Mouse (Mus musculus): ENCODE measurements around the gene Ptbp1. TPM values are rescaled to one million over a fixed set of nuclear protein-coding genes. Genes with fewer than 3 reads are reported as not detected.

The Ptbp1 gene
- 17.4 and 20.4 TPM in 2 replicates for polyA plus RNA-seq (2021; fragmentation: Nextera tagmentation)
- long read RNA-seq, experiment 1, transcript Ptbp1-216 (14 exons, 3,110 nt) = minor isoform, 5 of 22 reads
- long read RNA-seq, experiment 1, transcript Ptbp1-206 (13 exons, 3,169 nt) = major isoform, 6 of 22 reads
- long read RNA-seq, experiment 1, partial matches to known transcripts = 6 of 22 reads
- long read RNA-seq, experiment 1, other reads (novel, unspliced or antisense) = 3 of 22 reads
- long read RNA-seq, experiment 2, transcript Ptbp1-206 (13 exons, 3,169 nt) = major isoform, 34 of 88 reads
- long read RNA-seq, experiment 2, transcript Ptbp1-216 (14 exons, 3,110 nt) = minor isoform, 20 of 88 reads
- long read RNA-seq, experiment 2, partial matches to known transcripts = 6 of 88 reads
- long read RNA-seq, experiment 2, other reads (novel, unspliced or antisense) = 26 of 88 reads

DNA sequence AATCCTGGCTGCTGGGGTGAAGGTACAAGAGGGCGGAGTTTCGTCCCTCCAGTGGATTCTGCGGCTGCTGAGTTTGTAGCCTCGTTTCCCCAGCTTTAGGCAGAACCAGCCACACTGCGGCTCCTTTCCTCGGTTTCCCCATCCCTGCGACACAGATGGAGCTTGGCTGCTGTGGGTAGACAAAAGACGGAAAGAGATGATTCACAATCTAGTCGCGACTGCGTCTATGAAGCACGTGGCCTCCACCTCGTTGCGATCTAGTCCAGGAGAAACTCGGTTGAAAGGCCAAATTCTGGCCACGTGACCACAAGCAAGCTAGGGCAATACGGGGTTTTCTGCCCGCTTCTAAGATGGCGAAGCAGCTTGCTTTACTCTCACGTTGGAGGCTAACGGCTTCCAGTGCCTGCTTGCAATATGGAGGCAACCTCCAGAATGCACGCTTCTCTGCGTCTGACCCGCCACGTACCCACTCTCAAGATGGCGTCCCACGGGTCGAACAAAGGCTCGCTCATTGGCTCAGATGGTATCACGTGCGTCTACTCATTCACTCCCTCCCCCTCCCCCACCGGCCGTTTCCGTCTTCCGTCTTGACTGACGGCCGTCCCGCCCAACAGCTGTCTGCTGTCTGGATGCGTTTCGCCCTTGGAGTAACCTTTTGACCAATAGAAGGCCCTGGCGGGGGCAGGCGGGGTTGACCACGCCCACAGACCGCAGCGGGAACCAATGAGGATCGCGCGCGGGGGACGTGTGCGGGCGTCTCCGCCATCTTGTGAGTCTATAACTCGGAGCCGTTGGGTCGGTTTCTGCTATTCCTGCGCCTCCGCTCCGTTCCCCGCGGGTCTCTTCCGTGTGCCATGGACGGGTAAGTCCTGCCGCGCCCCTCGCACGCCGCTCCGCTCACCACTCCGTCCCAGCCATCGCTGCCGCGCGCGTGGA is at the start of gene Ptbp1:
TSS of gene Ptbp1 (plus strand) at position 568 of the 936 bp plus-strand sequence.

DNA sequence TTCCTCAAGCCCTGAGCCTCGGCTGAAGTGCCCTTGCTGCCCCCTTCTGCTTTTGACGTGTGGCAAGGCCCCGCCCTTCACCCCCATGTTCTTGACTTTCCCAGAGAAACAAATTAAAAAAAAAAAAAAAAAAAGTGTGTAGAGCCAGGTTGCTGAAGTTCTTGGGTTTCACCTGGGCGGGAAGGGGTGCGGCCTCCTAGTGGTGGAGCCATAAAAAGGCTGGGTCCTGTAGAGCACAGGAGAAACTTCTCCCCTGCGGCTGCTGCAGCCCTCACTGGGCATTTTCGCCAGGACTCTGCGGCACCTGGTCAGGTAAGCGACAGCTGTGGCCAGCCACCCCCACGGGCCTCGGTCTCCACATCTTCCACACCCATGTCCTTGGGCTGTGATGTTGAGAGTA is 33.4 kb upstream of the Ptbp1 start, which contains the start of gene Misp:
TSS of gene Misp (plus strand) at position 208 of the 400 bp plus-strand sequence.

GRCm38 (mm10) chr10:79874290-79874862 is 20.1 kb downstream of the Ptbp1 start, which contains the start of the genes Prtn3 and Plppr3:
TSS of gene Prtn3 (plus strand) at chr10:79874476.
TSS of gene Plppr3 (minus strand) at chr10:79874634.

DNA sequence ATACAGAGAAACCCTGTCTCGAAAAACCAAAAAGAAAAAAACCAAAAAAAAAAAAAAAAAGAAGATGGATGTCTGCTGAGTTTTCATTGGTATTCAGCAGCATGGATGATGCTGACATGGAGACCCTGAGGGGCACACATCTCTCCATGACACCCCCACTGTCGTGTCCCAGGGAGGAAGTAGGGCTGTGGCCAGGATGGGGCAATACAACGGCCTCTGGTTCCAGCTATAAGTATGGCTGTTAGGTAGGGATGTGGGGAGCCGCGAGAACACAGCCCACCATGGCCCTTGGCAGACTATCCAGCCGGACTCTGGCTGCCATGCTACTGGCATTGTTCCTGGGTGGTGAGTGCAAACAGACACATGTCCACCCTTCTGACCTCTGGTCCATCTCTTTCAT is 31.8 kb downstream of the Ptbp1 start, which contains the start of gene Elane:
TSS of gene Elane (plus strand) at position 194 of the 400 bp plus-strand sequence.

DNA sequence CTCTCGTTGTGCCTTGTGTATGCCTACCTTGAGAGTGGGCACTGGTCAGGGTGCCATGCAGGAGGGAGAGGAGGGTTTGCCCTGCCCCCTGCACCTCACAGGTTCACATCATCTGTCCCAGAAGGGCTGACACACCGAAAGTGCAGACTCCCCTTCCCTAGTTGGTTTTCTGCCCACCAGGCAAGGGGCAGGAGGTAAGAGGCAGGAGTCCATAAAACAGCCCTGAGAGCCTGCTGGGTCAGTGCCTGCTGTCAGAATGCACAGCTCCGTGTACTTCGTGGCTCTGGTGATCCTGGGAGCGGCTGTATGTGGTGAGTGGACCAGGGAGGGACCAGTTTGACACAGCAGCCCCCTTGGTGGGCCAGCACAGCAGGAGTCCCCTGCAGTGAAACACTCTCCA is 36.4 kb downstream of the Ptbp1 start, which contains the start of gene Cfd:
TSS of gene Cfd (plus strand) at position 184 of the 400 bp plus-strand sequence.

DNA sequence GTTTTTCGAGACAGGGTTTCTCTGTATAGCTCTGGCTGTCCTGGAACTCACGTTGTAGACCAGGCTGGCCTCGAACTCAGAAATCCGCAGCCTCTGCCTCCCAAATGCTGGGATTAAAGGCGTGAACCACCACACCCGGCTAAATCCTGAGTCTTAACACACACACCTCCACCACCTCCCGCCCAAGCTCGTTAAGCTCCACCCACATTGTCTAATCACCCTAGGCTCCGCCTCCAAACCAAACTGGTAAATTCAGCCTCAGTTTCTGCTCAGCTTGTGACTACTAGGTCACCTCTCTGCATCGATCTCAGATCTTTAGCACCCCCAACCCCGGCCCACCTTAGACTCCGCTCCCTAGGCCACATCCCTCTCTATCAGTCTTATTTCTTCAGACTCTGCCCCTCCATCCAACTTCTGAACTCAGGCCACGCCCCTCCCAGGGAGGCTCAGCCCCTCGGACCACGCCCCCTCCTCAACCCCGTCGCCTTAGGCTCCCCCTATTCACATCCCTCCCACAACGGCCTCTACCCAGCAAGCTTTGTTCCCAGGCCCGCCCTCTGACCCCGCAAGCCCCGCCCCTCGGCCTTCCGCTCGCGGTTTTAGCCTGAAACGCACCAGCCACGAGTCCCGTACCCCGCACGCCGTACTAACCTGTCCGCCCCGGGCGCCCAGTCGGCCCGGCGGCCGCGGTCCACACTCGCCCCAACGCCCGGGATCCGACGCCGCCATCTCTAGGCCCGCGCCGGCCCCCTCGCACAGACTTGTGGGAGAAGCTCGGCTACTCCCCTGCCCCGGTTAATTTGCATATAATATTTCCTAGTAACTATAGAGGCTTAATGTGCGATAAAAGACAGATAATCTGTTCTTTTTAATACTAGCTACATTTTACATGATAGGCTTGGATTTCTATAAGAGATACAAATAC is 54.2 kb downstream of the Ptbp1 start, which contains the start of gene Med16:
TSS of gene Med16 (minus strand) at position 757 of the 925 bp plus-strand sequence.

GRCm38 (mm10) chr10:79910556-79910955 is 56.3 kb downstream of the Ptbp1 start, which contains the start of gene Gm26602:
TSS of gene Gm26602 (plus strand) at chr10:79910856.

Small RNA genes lying within 50 kb of the gene (microRNA-seq; reads per million reads assigned to microRNA genes)
- not detected for gene Mir6910

Other genes with a start within 250 kb of the Ptbp1 start
- gene C2cd4c, start 240.4 kb upstream of the Ptbp1 start, polyA plus RNA-seq (2021; fragmentation: Nextera tagmentation) = 0.78 and 0.80 TPM in 2 replicates
- gene Shc2, start 216.5 kb upstream of the Ptbp1 start, polyA plus RNA-seq (2021; fragmentation: Nextera tagmentation) = 2.2 and 2.3 TPM in 2 replicates
- 0.15 and 0.30 TPM in 2 replicates for gene Odf3l2, start 208.7 kb upstream of the Ptbp1 start, polyA plus RNA-seq (2021; fragmentation: Nextera tagmentation)
- gene Madcam1, start 189.9 kb upstream of the Ptbp1 start, polyA plus RNA-seq (2021; fragmentation: Nextera tagmentation) = not detected in 2 replicates
- gene Tpgs1, start 185.1 kb upstream of the Ptbp1 start, polyA plus RNA-seq (2021; fragmentation: Nextera tagmentation) = 151 and 171 TPM in 2 replicates
- gene Cdc34, start 172.2 kb upstream of the Ptbp1 start, polyA plus RNA-seq (2021; fragmentation: Nextera tagmentation) = 14.9 TPM in 2 replicates
- 0.60 and 4.2 TPM in 2 replicates for gene Gzmm, start 165.4 kb upstream of the Ptbp1 start, polyA plus RNA-seq (2021; fragmentation: Nextera tagmentation)
- 1,334 and 1,835 TPM in 2 replicates for gene Bsg, start 149.9 kb upstream of the Ptbp1 start, polyA plus RNA-seq (2021; fragmentation: Nextera tagmentation)
- 3.3 and 4.4 TPM in 2 replicates for gene Hcn2, start 137.8 kb upstream of the Ptbp1 start, polyA plus RNA-seq (2021; fragmentation: Nextera tagmentation)
- gene Polrmt, start 107.8 kb upstream of the Ptbp1 start, polyA plus RNA-seq (2021; fragmentation: Nextera tagmentation) = 15.8 and 20.0 TPM in 2 replicates
- gene Fgf22, start 99.4 kb upstream of the Ptbp1 start, polyA plus RNA-seq (2021; fragmentation: Nextera tagmentation) = 1.9 and 3.3 TPM in 2 replicates
- 7.6 and 10.5 TPM in 2 replicates for gene Rnf126, start 87.5 kb upstream of the Ptbp1 start, polyA plus RNA-seq (2021; fragmentation: Nextera tagmentation)
- gene Fstl3, start 77.2 kb upstream of the Ptbp1 start, polyA plus RNA-seq (2021; fragmentation: Nextera tagmentation) = 0.79 and 0.89 TPM in 2 replicates
- 1.3 and 1.7 TPM in 2 replicates for gene Prss57, start 63.5 kb upstream of the Ptbp1 start, polyA plus RNA-seq (2021; fragmentation: Nextera tagmentation)
- 67.9 and 93.7 TPM in 2 replicates for gene Palm, start 60.9 kb upstream of the Ptbp1 start, polyA plus RNA-seq (2021; fragmentation: Nextera tagmentation)
- 0.15 and 0.28 TPM in 2 replicates for gene Misp, start 33.4 kb upstream of the Ptbp1 start, polyA plus RNA-seq (2021; fragmentation: Nextera tagmentation)
- 4.5 and 6.4 TPM in 2 replicates for gene Prtn3, start 20.0 kb downstream of the Ptbp1 start, polyA plus RNA-seq (2021; fragmentation: Nextera tagmentation)
- gene Plppr3, start 20.2 kb downstream of the Ptbp1 start, polyA plus RNA-seq (2021; fragmentation: Nextera tagmentation) = 35.4 and 44.1 TPM in 2 replicates
- not detected in 2 replicates for gene Elane, start 31.8 kb downstream of the Ptbp1 start, polyA plus RNA-seq (2021; fragmentation: Nextera tagmentation)
- gene Cfd, start 36.4 kb downstream of the Ptbp1 start, polyA plus RNA-seq (2021; fragmentation: Nextera tagmentation) = not detected in 2 replicates
- gene Med16, start 54.5 kb downstream of the Ptbp1 start, polyA plus RNA-seq (2021; fragmentation: Nextera tagmentation) = 44.2 and 50.2 TPM in 2 replicates
- gene Gm26602, start 56.4 kb downstream of the Ptbp1 start, polyA plus RNA-seq (2021; fragmentation: Nextera tagmentation) = not detected in 2 replicates
- gene Kiss1r, start 62.5 kb downstream of the Ptbp1 start, polyA plus RNA-seq (2021; fragmentation: Nextera tagmentation) = 4.1 and 4.4 TPM in 2 replicates
- 232 and 239 TPM in 2 replicates for gene R3hdm4, start 66.8 kb downstream of the Ptbp1 start, polyA plus RNA-seq (2021; fragmentation: Nextera tagmentation)
- 0.87 and 1.7 TPM in 2 replicates for gene Arid3a, start 72.6 kb downstream of the Ptbp1 start, polyA plus RNA-seq (2021; fragmentation: Nextera tagmentation)
- gene Wdr18, start 105.7 kb downstream of the Ptbp1 start, polyA plus RNA-seq (2021; fragmentation: Nextera tagmentation) = 87.4 and 87.9 TPM in 2 replicates
- gene Grin3b, start 116.3 kb downstream of the Ptbp1 start, polyA plus RNA-seq (2021; fragmentation: Nextera tagmentation) = 0.06 and 0.11 TPM in 2 replicates
- gene Tmem259, start 129.9 kb downstream of the Ptbp1 start, polyA plus RNA-seq (2021; fragmentation: Nextera tagmentation) = 11.9 and 12.3 TPM in 2 replicates
- 12.4 and 13.3 TPM in 2 replicates for gene Cnn2, start 134.2 kb downstream of the Ptbp1 start, polyA plus RNA-seq (2021; fragmentation: Nextera tagmentation)
- 1.3 and 1.6 TPM in 2 replicates for gene Abca7, start 142.1 kb downstream of the Ptbp1 start, polyA plus RNA-seq (2021; fragmentation: Nextera tagmentation)
- 1.6 and 1.7 TPM in 2 replicates for gene Arhgap45, start 162.2 kb downstream of the Ptbp1 start, polyA plus RNA-seq (2021; fragmentation: Nextera tagmentation)
- gene Polr2e, start 185.4 kb downstream of the Ptbp1 start, polyA plus RNA-seq (2021; fragmentation: Nextera tagmentation) = 232 and 241 TPM in 2 replicates
- gene Gpx4, start 192.7 kb downstream of the Ptbp1 start, polyA plus RNA-seq (2021; fragmentation: Nextera tagmentation) = 945 and 1,045 TPM in 2 replicates

Data from layer of hippocampus, adult 6 months (tissue).